10 mouse cellular contexts compared by ENCODE assay signal in genomic region chr2:71031973-71032794, GRCm38 (mm10). TPM values are rescaled to one million over a fixed set of nuclear protein-coding genes. Genes with fewer than 3 reads are reported as not detected.
A peak's percentile ranks its signal among the peaks of the same experiment; 100 is the strongest.
DNase-seq lines count a peak whose midpoint lies in the region; ATAC-seq and TF ChIP-seq lines count a peak whose summit lies in the region.
"Had no signal": no experiment of that assay in that cellular context is flagged by ENCODE, and none has a peak within 500 bp of the region (broad histone marks: within the 10 kb centered on the region; RNA-seq: fewer than 3 reads in every experiment).

No protein-coding gene starts in this region.

- 73% methylated on average over 18 of the region's 18 CpGs for WGBS in midbrain, embryonic 12.5 days
- WGBS in midbrain, embryonic 11.5 days: 84% methylated on average over 18 of the region's 18 CpGs
- WGBS in neural tube, embryonic 14.5 days: 62% methylated on average over 18 of the region's 18 CpGs
- 90% methylated on average over 18 of the region's 18 CpGs for WGBS in embryonic facial prominence, embryonic 10.5 days

- H3K4me3 ChIP-seq in midbrain, embryonic 12.5 days: no peak overlapping the region
- no peak overlapping the region for H3K4me3 ChIP-seq in midbrain, embryonic 11.5 days (ENCODE audit: low read depth, low read length)
- H3K4me3 ChIP-seq in MEL (ENCODE audit: control insufficient read depth in 1 of 2, insufficient read depth in 1 of 2, low read depth in 2 of 2, low read length in 2 of 2): no peak overlapping the region
- H3K4me3 ChIP-seq in neural tube, embryonic 14.5 days (ENCODE audit: low read depth, low read length): no peak overlapping the region
- no peak overlapping the region for H3K4me3 ChIP-seq in embryonic facial prominence, embryonic 10.5 days
- H3K4me3 ChIP-seq: limb, embryonic 15.5 days; myocyte had no signal

- DNase-seq in midbrain, embryonic 11.5 days (ENCODE audit: low spot score, missing footprints): no peak
- peak; percentile 83 for DNase-seq in MEL (ENCODE audit: low read depth, low spot score)
- no peak for DNase-seq in kidney, postnatal 10 days
- no peak for DNase-seq in cerebellum, postnatal 25 days
- DNase-seq in embryonic facial prominence, embryonic 10.5 days (ENCODE audit: low spot score): no peak

- no peak for TF ChIP-seq CTCF in MEL (IDR thresholded peaks at IDR 0.05 in 2 of 3, conservative IDR thresholded peaks at IDR 0.05 in 1 of 3; ENCODE audit: control insufficient read depth in 1 of 3, insufficient read depth in 1 of 3, low read depth in 2 of 3, low read length in 3 of 3, poor library complexity in 1 of 3, severe bottlenecking in 1 of 3)

- no peaks in the 10 kb centered on the region for H3K9me3 ChIP-seq in midbrain, embryonic 12.5 days
- no peaks in the 10 kb centered on the region for H3K9me3 ChIP-seq in midbrain, embryonic 11.5 days (ENCODE audit: control insufficient read depth, low read length)
- no peaks in the 10 kb centered on the region for H3K9me3 ChIP-seq in MEL (replicated peaks; ENCODE audit: insufficient read depth, low read length)
- H3K9me3 ChIP-seq in neural tube, embryonic 14.5 days (ENCODE audit: control insufficient read depth, low read length): no peaks in the 10 kb centered on the region
- H3K9me3 ChIP-seq in embryonic facial prominence, embryonic 10.5 days: no peaks in the 10 kb centered on the region
- H3K9me3 ChIP-seq: limb, embryonic 15.5 days had no signal

- no peak for TF ChIP-seq RAD21 in MEL (IDR thresholded peaks at IDR 0.05; ENCODE audit: low read depth, low read length)

- no peaks in the 10 kb centered on the region for H3K27me3 ChIP-seq in midbrain, embryonic 12.5 days
- H3K27me3 ChIP-seq in midbrain, embryonic 11.5 days (ENCODE audit: control insufficient read depth, insufficient read depth, low read length): no peaks in the 10 kb centered on the region
- no peaks in the 10 kb centered on the region for H3K27me3 ChIP-seq in MEL (ENCODE audit: control insufficient read depth in 1 of 2, insufficient read depth in 2 of 2, low read length in 2 of 2)
- H3K27me3 ChIP-seq in neural tube, embryonic 14.5 days (ENCODE audit: control insufficient read depth, insufficient read depth, low read length): no peaks in the 10 kb centered on the region
- H3K27me3 ChIP-seq in embryonic facial prominence, embryonic 10.5 days (replicated peaks; ENCODE audit: low read depth, poor library complexity, severe bottlenecking): no peaks in the 10 kb centered on the region
- H3K27me3 ChIP-seq: limb, embryonic 15.5 days had no signal

- H3K9ac ChIP-seq in midbrain, embryonic 12.5 days (replicated peaks): no peak overlapping the region
- H3K9ac ChIP-seq in midbrain, embryonic 11.5 days (ENCODE audit: low read length): no peak overlapping the region
- peak overlapping the region; percentile 17; the same call in 1 of the 2 replicates for H3K9ac ChIP-seq in MEL (ENCODE audit: control insufficient read depth, low read depth, low read length, poor library complexity, severe bottlenecking)
- H3K9ac ChIP-seq in neural tube, embryonic 14.5 days (replicated peaks; ENCODE audit: low read depth, low read length): 0 out of 2 replicates have a peak overlapping the region, but pooled peaks have one; percentile 28
- H3K9ac ChIP-seq: limb, embryonic 15.5 days had no signal

- no peak overlapping the region for H3K4me2 ChIP-seq in midbrain, embryonic 12.5 days (replicated peaks)
- no peak overlapping the region for H3K4me2 ChIP-seq in midbrain, embryonic 11.5 days
- no peak overlapping the region; the same call in 1 of the 2 replicates for H3K4me2 ChIP-seq in neural tube, embryonic 14.5 days (ENCODE audit: low read depth, low read length)
- H3K4me2 ChIP-seq: limb, embryonic 15.5 days had no signal

- no peaks in the 10 kb centered on the region for H3K79me2 ChIP-seq in MEL (ENCODE audit: control insufficient read depth, insufficient read depth, low read length, poor library complexity)

- ATAC-seq in midbrain, embryonic 12.5 days (ENCODE audit: low FRiP score, low read depth): peak; percentile 50; the same call in 1 of the 2 replicates
- ATAC-seq in midbrain, embryonic 11.5 days (ENCODE audit: low FRiP score): no peak
- peak; percentile 90 for ATAC-seq in granulocyte monocyte progenitor cell, adult 5-6 weeks (replicated peaks; ENCODE audit: poor library complexity, severe bottlenecking)
- ATAC-seq in neural tube, embryonic 14.5 days (ENCODE audit: low read depth): no peak

- H3K4me1 ChIP-seq in midbrain, embryonic 12.5 days: peaks cover 38% of the 10 kb centered on the region
- H3K4me1 ChIP-seq in midbrain, embryonic 11.5 days (ENCODE audit: control insufficient read depth, insufficient read depth, low read length): peaks cover 7% of the 10 kb centered on the region; the same call in 1 of the 2 replicates
- H3K4me1 ChIP-seq in MEL (ENCODE audit: control insufficient read depth in 1 of 2, insufficient read depth in 2 of 2, low read length in 2 of 2): peaks cover 6 to 11% of the 10 kb centered on the region in 2 experiments
- H3K4me1 ChIP-seq in neural tube, embryonic 14.5 days (ENCODE audit: control insufficient read depth, insufficient read depth, low read length): peaks cover 15% of the 10 kb centered on the region; the same call in 1 of the 2 replicates
- peaks cover 10% of the 10 kb centered on the region; the same call in 1 of the 2 replicates for H3K4me1 ChIP-seq in embryonic facial prominence, embryonic 10.5 days

- peak overlapping the region; percentile 52; the same call in 1 of the 2 replicates for H3K27ac ChIP-seq in midbrain, embryonic 12.5 days (replicated peaks)
- H3K27ac ChIP-seq in midbrain, embryonic 11.5 days (ENCODE audit: low read depth, low read length): no peak overlapping the region
- peak overlapping the region; percentile 39; the same call in 1 of the 2 replicates for H3K27ac ChIP-seq in MEL (ENCODE audit: control insufficient read depth, low read depth, low read length)
- H3K27ac ChIP-seq in neural tube, embryonic 14.5 days (ENCODE audit: low read depth, low read length): peak overlapping the region; percentile 55; the same call in 1 of the 2 replicates
- no peak overlapping the region for H3K27ac ChIP-seq in embryonic facial prominence, embryonic 10.5 days (replicated peaks)
- H3K27ac ChIP-seq: limb, embryonic 15.5 days had no signal

- TF ChIP-seq POLR2A in MEL (IDR thresholded peaks at IDR 0.05; ENCODE audit: control insufficient read depth in 1 of 2, insufficient read depth in 1 of 2, low read depth in 1 of 2, low read length in 2 of 2, poor library complexity in 1 of 2): no peak

- H3K36me3 ChIP-seq in midbrain, embryonic 12.5 days: no peaks in the 10 kb centered on the region
- no peaks in the 10 kb centered on the region for H3K36me3 ChIP-seq in midbrain, embryonic 11.5 days (ENCODE audit: control insufficient read depth, insufficient read depth, low read length)
- H3K36me3 ChIP-seq in MEL (ENCODE audit: control insufficient read depth in 1 of 2, insufficient read depth in 2 of 2, low read length in 2 of 2): peaks cover 0 to 8% of the 10 kb centered on the region in 2 experiments; a peak in 2 of 4 replicates
- no peaks in the 10 kb centered on the region for H3K36me3 ChIP-seq in neural tube, embryonic 14.5 days (ENCODE audit: control insufficient read depth, insufficient read depth, low read length)
- no peaks in the 10 kb centered on the region for H3K36me3 ChIP-seq in embryonic facial prominence, embryonic 10.5 days (replicated peaks)
- H3K36me3 ChIP-seq: limb, embryonic 15.5 days had no signal

- TF ChIP-seq EP300 in MEL (IDR thresholded peaks at IDR 0.05; ENCODE audit: low read depth in 1 of 2, low read length in 2 of 2): no peak

TF ChIP-seq in MEL, 35 proteins besides CTCF, POLR2A, EP300 and RAD21 (continues in another document):
- no peak for TF ChIP-seq SMC3 (IDR thresholded peaks at IDR 0.05; ENCODE audit: low read depth, low read length)
- TF ChIP-seq POLR2AphosphoS5 (IDR thresholded peaks at IDR 0.05; ENCODE audit: borderline replicate concordance, low read depth, low read length): no peak
- TF ChIP-seq MYB (IDR thresholded peaks at IDR 0.05; ENCODE audit: low read depth, low read length): no peak
- TF ChIP-seq JUND (IDR thresholded peaks at IDR 0.05; ENCODE audit: low read depth, low read length): no peak
- TF ChIP-seq MYC (IDR thresholded peaks at IDR 0.05; ENCODE audit: low read depth, low read length): 0 out of 2 replicates have a peak, but pooled peaks have one; percentile 55
- no peak for TF ChIP-seq ZNF384 (IDR thresholded peaks at IDR 0.05; ENCODE audit: low read depth, low read length)
- no peak for TF ChIP-seq NRF1 (IDR thresholded peaks at IDR 0.05; ENCODE audit: insufficient read depth, low read depth, low read length, poor library complexity, severe bottlenecking)
- TF ChIP-seq NELFE (IDR thresholded peaks at IDR 0.05; ENCODE audit: low read depth, low read length): no peak
- TF ChIP-seq MAZ (IDR thresholded peaks at IDR 0.05; ENCODE audit: low read depth, low read length): no peak

RNA-seq across cellular contexts. Expression of gene Dcaf17, which starts 22.9 kb away (rescaled TPM):
- polyA plus RNA-seq in midbrain, embryonic 12.5 days (2016; fragmentation: Nextera tagmentation; extraction: Ambion mirVana): 42.2 and 47.7 TPM in 2 replicates
- 40.5 and 43.4 TPM in 2 replicates for polyA plus RNA-seq in midbrain, embryonic 11.5 days (2014; fragmentation: Nextera tagmentation; extraction: Ambion mirVana)
- total RNA-seq in MEL (2012; rRNA removed): 15.1 and 16.3 TPM in 2 replicates
- polyA plus RNA-seq in MEL (2012; ENCODE audit: insufficient read depth in 1 of 2, insufficient read length in 2 of 2, low read depth in 1 of 2, low replicate concordance in 2 of 2, missing spikeins in 1 of 2): 10 to 100 TPM in 1 of 2 experiments, not detected in 1; 16.3 TPM
- 11.3 and 14.7 TPM in 2 replicates for total RNA-seq in granulocyte monocyte progenitor cell, adult 5-6 weeks (2014; fragmentation: Nextera tagmentation)
- 13.0 and 19.5 TPM in 2 replicates for total RNA-seq in granulocyte monocyte progenitor cell, adult 5-6 weeks (2017)
- polyA plus RNA-seq in neural tube, embryonic 14.5 days (2014; fragmentation: Nextera tagmentation; extraction: Ambion mirVana): 27.5 and 31.7 TPM in 2 replicates
- 36.3 and 42.4 TPM in 2 replicates for polyA plus RNA-seq in embryonic facial prominence, embryonic 10.5 days (2016; fragmentation: Nextera tagmentation; extraction: Ambion mirVana)

RNA-seq across cellular contexts. Expression of gene Mettl8, which starts 23.2 kb away (rescaled TPM):
- polyA plus RNA-seq in midbrain, embryonic 12.5 days (2016; fragmentation: Nextera tagmentation; extraction: Ambion mirVana): 19.0 and 19.9 TPM in 2 replicates
- 22.3 and 22.8 TPM in 2 replicates for polyA plus RNA-seq in midbrain, embryonic 11.5 days (2014; fragmentation: Nextera tagmentation; extraction: Ambion mirVana)
- total RNA-seq in MEL (2012; rRNA removed): 19.3 and 21.7 TPM in 2 replicates
- 10 to 100 TPM in 1 of 2 experiments, not detected in 1; 20.0 TPM for polyA plus RNA-seq in MEL (2012; ENCODE audit: insufficient read depth in 1 of 2, insufficient read length in 2 of 2, low read depth in 1 of 2, low replicate concordance in 2 of 2, missing spikeins in 1 of 2)
- total RNA-seq in granulocyte monocyte progenitor cell, adult 5-6 weeks (2014; fragmentation: Nextera tagmentation): 30.9 and 32.7 TPM in 2 replicates
- 22.7 and 23.1 TPM in 2 replicates for total RNA-seq in granulocyte monocyte progenitor cell, adult 5-6 weeks (2017)
- 13.3 and 14.1 TPM in 2 replicates for polyA plus RNA-seq in neural tube, embryonic 14.5 days (2014; fragmentation: Nextera tagmentation; extraction: Ambion mirVana)
- 20.4 and 24.9 TPM in 2 replicates for polyA plus RNA-seq in embryonic facial prominence, embryonic 10.5 days (2016; fragmentation: Nextera tagmentation; extraction: Ambion mirVana)

Comparison
In these comparisons a context has a peak if more than half of its experiments do, and no peak if none do; other contexts are left out.
1. ATAC-seq: peak in midbrain, embryonic 12.5 days (single experiment) and granulocyte monocyte progenitor cell, adult 5-6 weeks (single experiment); none in midbrain, embryonic 11.5 days (single experiment) and neural tube, embryonic 14.5 days (single experiment).
2. H3K27ac ChIP-seq: peak in midbrain, embryonic 12.5 days (single experiment), MEL (single experiment) and neural tube, embryonic 14.5 days (single experiment); none in midbrain, embryonic 11.5 days (single experiment) and embryonic facial prominence, embryonic 10.5 days (single experiment).
3. H3K9ac ChIP-seq: peak in MEL (single experiment) and neural tube, embryonic 14.5 days (single experiment); none in midbrain, embryonic 12.5 days (single experiment) and midbrain, embryonic 11.5 days (single experiment).